Mouse (Mus musculus) intestine, postnatal 0 days (tissue): ENCODE results near the gene Ankrd33b. TPM values are rescaled to one million over a fixed set of nuclear protein-coding genes. Genes with fewer than 3 reads are reported as not detected.

ENCODE experiments used
- ATAC-seq: fragments of 200-750 bp; cut with Nextera tagmentation; 2 replicates; pipeline ENCODE4 v1.8.0; 2017; ENCODE audit warnings: mild to moderate bottlenecking, moderate TSS enrichment, moderate library complexity
- H3K27ac ChIP-seq: fragments of 300-500 bp; sonication (generic); 2 replicates; pipeline ENCODE4 v1.5.1; 2014; ENCODE audit warnings: mild to moderate bottlenecking, low read depth, low read length, moderate library complexity
- H3K27me3 ChIP-seq: fragments of 300-500 bp; sonication (generic); replicated peaks from 2 replicates; pipeline ENCODE4 v1.6.1; 2014; ENCODE audit warnings: low read length, mixed read lengths; ENCODE audit not compliant: control insufficient read depth, insufficient read depth
- H3K36me3 ChIP-seq: fragments of 300-500 bp; sonication (generic); 2 replicates; pipeline ENCODE4 v1.6.1; 2014; ENCODE audit warnings: mild to moderate bottlenecking, moderate library complexity; ENCODE audit not compliant: control insufficient read depth, insufficient read depth
- H3K4me1 ChIP-seq: fragments of 300-500 bp; sonication (generic); replicated peaks from 2 replicates; pipeline ENCODE4 v1.6.1; 2014; ENCODE audit warnings: antibody characterized with exemption, low read length, mixed read lengths; ENCODE audit not compliant: control insufficient read depth, insufficient read depth
- H3K4me2 ChIP-seq: fragments of 300-500 bp; sonication (generic); replicated peaks from 2 replicates; pipeline ENCODE4 v1.6.1; 2014; ENCODE audit warnings: low read depth, mild to moderate bottlenecking, moderate library complexity
- H3K4me3 ChIP-seq: fragments of 300-500 bp; sonication (generic); 2 replicates; pipeline ENCODE4 v1.5.1; 2014; ENCODE audit warnings: low read depth, low read length
- H3K9ac ChIP-seq: fragments of 300-500 bp; sonication (generic); 2 replicates; pipeline ENCODE4 v1.6.1; 2014; ENCODE audit warnings: mild to moderate bottlenecking, low read depth, low read length
- H3K9me3 ChIP-seq: fragments of 300-500 bp; sonication (generic); 2 replicates; pipeline ENCODE4 v1.6.1; 2016; ENCODE audit warnings: mixed run types; ENCODE audit not compliant: control insufficient read depth
- CTCF ChIP-seq: sonication (generic); IDR thresholded peaks from 2 replicates; pipeline ENCODE4 v1.5.1; 2016; ENCODE audit warnings: low read depth, mild to moderate bottlenecking, control low read depth, antibody characterized with exemption, moderate library complexity
- whole genome bisulfite sequencing: fragments of 180-500 bp; shearing (Covaris S2); extraction: QIAGEN DNeasy Blood & Tissue Kit; methylation state at CpG from one replicate; pipeline ENCODE4 v1.1.7; 2014; 5-methylcytosine and 5-hydroxymethylcytosine counted together
- polyA plus RNA-seq: library from polyadenylated mRNA; unstranded; fragments of >200 nt; fragmentation: Nextera tagmentation; extraction: Ambion mirVana; gene quantifications from 2 replicates; pipeline ENCODE4 v1.2.1, GENCODE M21; 2015

The Ankrd33b gene
- polyA plus RNA-seq, 1 experiment from 2014 or later = 0.29 TPM

DNA sequence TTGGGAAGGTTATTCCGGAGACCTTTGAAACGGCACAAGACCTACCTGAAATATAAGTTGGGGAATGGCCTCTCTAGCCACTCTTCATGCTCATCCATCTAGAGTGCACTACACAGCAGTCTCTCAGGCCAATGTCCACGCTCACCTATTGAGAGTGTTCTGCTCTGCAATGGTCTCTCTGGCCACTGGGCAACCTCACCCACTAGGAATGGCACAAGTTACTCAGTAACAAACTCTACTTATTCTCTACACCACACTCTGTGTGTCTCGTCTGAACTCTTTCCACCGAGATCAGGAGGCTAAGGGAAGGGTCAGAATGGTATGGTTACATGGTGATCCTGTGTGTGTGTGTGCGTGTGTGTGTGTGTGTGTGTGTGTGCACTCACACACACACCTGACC lies 7.7 kb downstream of the Ankrd33b start:
- no peak for ATAC-seq
- Histone ChIP-seq H3K9me3 (no peaks in the 10 kb centered on the region), H3K4me2 (no peak overlapping the region), H3K4me3 (no peak overlapping the region), H3K9ac (no peak overlapping the region), H3K4me1 (no peaks in the 10 kb centered on the region), H3K27ac (no peak overlapping the region), H3K27me3 (peaks cover under 1% of the 10 kb centered on the region; the same call in 1 of the 2 replicates), H3K36me3 (no peaks in the 10 kb centered on the region)
- 83% methylated on average over 6 of the region's 6 CpGs for WGBS
- no peak for TF ChIP-seq CTCF

DNA sequence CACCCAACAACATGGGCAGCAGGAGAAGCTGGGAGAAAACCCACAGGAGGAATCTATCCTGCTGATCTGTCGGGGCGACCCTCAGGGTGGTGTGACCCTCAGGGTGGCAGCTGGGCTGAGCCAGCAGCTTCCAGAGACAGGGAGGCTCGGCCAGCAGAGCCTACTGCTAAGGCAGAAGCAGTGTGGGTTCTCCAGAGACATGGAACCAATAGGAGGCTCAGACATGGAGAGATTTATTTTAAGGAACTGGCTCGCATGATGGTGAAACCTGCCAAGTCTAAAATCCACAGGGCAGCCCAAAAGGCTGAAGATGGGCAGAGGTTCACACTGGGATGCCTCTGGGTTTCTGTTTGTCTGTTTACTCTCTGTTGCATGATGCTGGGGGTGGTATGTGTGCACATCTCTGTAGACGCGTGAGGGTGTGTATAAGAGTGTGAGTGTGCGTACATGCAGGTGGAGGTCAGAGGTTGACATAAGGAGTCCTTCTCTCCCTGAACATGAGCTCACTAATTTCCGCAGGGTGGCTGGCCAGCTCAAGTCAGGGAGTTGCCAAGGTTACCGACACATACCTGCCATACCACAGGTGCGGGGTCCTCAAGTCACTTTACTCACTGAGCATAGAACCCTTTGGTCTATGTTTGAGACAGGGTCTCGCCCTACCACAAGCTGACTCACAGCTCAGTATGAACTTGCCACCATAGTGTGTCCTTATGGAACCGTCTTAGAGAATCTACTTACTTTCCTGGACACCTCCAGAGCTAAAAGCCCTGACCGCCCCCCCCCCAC lies 14.8 kb downstream of the Ankrd33b start:
- Histone ChIP-seq H3K9ac (no peak overlapping the region), H3K27ac (no peak overlapping the region), H3K4me2 (no peak overlapping the region), H3K9me3 (no peaks in the 10 kb centered on the region), H3K4me3 (no peak overlapping the region), H3K36me3 (no peaks in the 10 kb centered on the region), H3K4me1 (no peaks in the 10 kb centered on the region), H3K27me3 (no peaks in the 10 kb centered on the region)
- no peak for TF ChIP-seq CTCF
- ATAC-seq = no peak
- WGBS = 78% methylated on average over 13 of the region's 13 CpGs

GRCm38 (mm10) chr15:31349810-31350341 lies 17.6 kb downstream of the Ankrd33b start:
- H3K9ac ChIP-seq = no peak overlapping the region
- no peaks in the 10 kb centered on the region for H3K9me3 ChIP-seq
- no peaks in the 10 kb centered on the region for H3K4me1 ChIP-seq
- ATAC-seq = no peak
- H3K4me3 ChIP-seq = no peak overlapping the region
- no peaks in the 10 kb centered on the region for H3K36me3 ChIP-seq
- TF ChIP-seq CTCF = no peak
- no peak overlapping the region for H3K27ac ChIP-seq
- 64% methylated on average over 7 of the region's 7 CpGs for WGBS
- no peaks in the 10 kb centered on the region for H3K27me3 ChIP-seq
- H3K4me2 ChIP-seq = no peak overlapping the region

GRCm38 (mm10) chr15:31349046-31349445 lies 18.5 kb downstream of the Ankrd33b start:
- Histone ChIP-seq H3K9ac (no peak overlapping the region), H3K36me3 (no peaks in the 10 kb centered on the region), H3K4me1 (no peaks in the 10 kb centered on the region), H3K27me3 (no peaks in the 10 kb centered on the region), H3K9me3 (no peaks in the 10 kb centered on the region), H3K4me3 (no peak overlapping the region), H3K4me2 (no peak overlapping the region), H3K27ac (no peak overlapping the region)
- 82% methylated on average over 5 of the region's 5 CpGs for WGBS
- ATAC-seq = no peak
- no peak for TF ChIP-seq CTCF

- no peak overlapping the region for H3K4me3 ChIP-seq
- no peak overlapping the region for H3K9ac ChIP-seq
- H3K27me3 ChIP-seq = no peaks in the 10 kb centered on the region
- H3K4me1 ChIP-seq = no peaks in the 10 kb centered on the region
- H3K9me3 ChIP-seq = no peaks in the 10 kb centered on the region
- H3K36me3 ChIP-seq = no peaks in the 10 kb centered on the region
- no peak for ATAC-seq
- no peak overlapping the region for H3K27ac ChIP-seq
- no peak for TF ChIP-seq CTCF
- WGBS = 89% methylated on average over 5 of the region's 5 CpGs
- H3K4me2 ChIP-seq = no peak overlapping the region
These were observed 19.3 kb downstream of the Ankrd33b start for GRCm38 (mm10) chr15:31348241-31348640.

GRCm38 (mm10) chr15:31346508-31346907 lies 21.0 kb downstream of the Ankrd33b start:
- Histone ChIP-seq H3K27me3 (no peaks in the 10 kb centered on the region), H3K27ac (no peak overlapping the region), H3K4me1 (0 out of 2 replicates have a peak, but pooled peaks cover 2% of the 10 kb centered on the region), H3K9me3 (no peaks in the 10 kb centered on the region), H3K4me3 (no peak overlapping the region), H3K9ac (no peak overlapping the region), H3K36me3 (no peaks in the 10 kb centered on the region), H3K4me2 (no peak overlapping the region)
- 65% methylated on average over 2 of the region's 2 CpGs for WGBS
- no peak for ATAC-seq
- TF ChIP-seq CTCF = no peak
